Mouse (Mus musculus) yolk sac, embryonic 10.5 days (tissue): ENCODE results near the gene Ccnf.

ENCODE experiments used
- DNase-seq: peaks from one replicate; pipeline ENCODE4 v3.0.0-alpha.2; 2017; ENCODE audit warnings: low spot score

Ccnf gene

GRCm38 (mm10) chr17:24203611-24204534 is 47.4 kb downstream of the Ccnf start:
- peak; percentile 1 for DNase-seq

GRCm38 (mm10) chr17:24203068-24203467 is 48.2 kb downstream of the Ccnf start:
- peak; percentile 42 for DNase-seq

- DNase-seq: no peak
Measured at GRCm38 (mm10) chr17:24201092-24201491, 50.2 kb downstream of the Ccnf start.

GRCm38 (mm10) chr17:24199741-24200140 is 51.5 kb downstream of the Ccnf start:
- no peak for DNase-seq

- no peak for DNase-seq
Measured at GRCm38 (mm10) chr17:24199252-24199651, 52.0 kb downstream of the Ccnf start.

GRCm38 (mm10) chr17:24197032-24197824 is 54.1 kb downstream of the Ccnf start:
- no peak for DNase-seq

- no peak for DNase-seq
Measured at GRCm38 (mm10) chr17:24195349-24195748, 55.9 kb downstream of the Ccnf start.

GRCm38 (mm10) chr17:24193769-24194168 is 57.5 kb downstream of the Ccnf start:
- DNase-seq: no peak

GRCm38 (mm10) chr17:24193268-24193667 is 58.0 kb downstream of the Ccnf start:
- DNase-seq: no peak

- DNase-seq: no peak
Measured at GRCm38 (mm10) chr17:24192848-24193247, 58.4 kb downstream of the Ccnf start.

GRCm38 (mm10) chr17:24191481-24191880 is 59.8 kb downstream of the Ccnf start:
- no peak for DNase-seq

- no peak for DNase-seq
Measured at GRCm38 (mm10) chr17:24190934-24191333, 60.4 kb downstream of the Ccnf start.

GRCm38 (mm10) chr17:24174259-24174658 is 77.0 kb downstream of the Ccnf start:
- no peak for DNase-seq

GRCm38 (mm10) chr17:24173423-24173822 is 77.9 kb downstream of the Ccnf start:
- peak; percentile 54 for DNase-seq
